Comparison of ENCODE assay signal across 8 mouse cellular contexts in genomic region chr6:53390413-53390812, GRCm38 (mm10).
DNase-seq lines count a peak whose midpoint lies in the region; ATAC-seq lines count a peak whose summit lies in the region.

No protein-coding gene starts in this region.

- no peaks in the 10 kb centered on the region for H3K9me3 ChIP-seq in liver, embryonic 12.5 days (replicated peaks)
- no peaks in the 10 kb centered on the region for H3K9me3 ChIP-seq in megakaryocyte, embryonic 14.5 days
- H3K9me3 ChIP-seq in forebrain, embryonic 11.5 days (ENCODE audit: control insufficient read depth, low read length) = no peaks in the 10 kb centered on the region
- H3K9me3 ChIP-seq in forebrain, embryonic 10.5 days = no peaks in the 10 kb centered on the region

- H3K36me3 ChIP-seq in liver, embryonic 12.5 days = no peaks in the 10 kb centered on the region
- no peaks in the 10 kb centered on the region for H3K36me3 ChIP-seq in megakaryocyte, embryonic 14.5 days (replicated peaks; ENCODE audit: low read length)
- H3K36me3 ChIP-seq in forebrain, embryonic 11.5 days (ENCODE audit: control insufficient read depth, insufficient read depth, low read length) = no peaks in the 10 kb centered on the region
- H3K36me3 ChIP-seq in forebrain, embryonic 10.5 days (replicated peaks) = peaks cover 6% of the 10 kb centered on the region

- ATAC-seq in liver, embryonic 12.5 days = no peak
- no peak for ATAC-seq in forebrain, embryonic 11.5 days (replicated peaks; ENCODE audit: low FRiP score)

- H3K9ac ChIP-seq in liver, embryonic 12.5 days = no peak overlapping the region
- no peak overlapping the region for H3K9ac ChIP-seq in forebrain, embryonic 11.5 days (ENCODE audit: low read length)

- DNase-seq in liver = peak; percentile 29
- peak; percentile 52 for DNase-seq in brain, adult 2 months (ENCODE audit: low read depth, low spot score)
- DNase-seq in heart, adult 9 months (ENCODE audit: low spot score in 2 of 2) = peak; percentile 52 to 54
- peak; percentile 13 to 50 for DNase-seq in kidney, postnatal 36 days
- no peak for DNase-seq in forebrain, embryonic 11.5 days (ENCODE audit: low spot score)
- DNase-seq in forebrain, embryonic 10.5 days (ENCODE audit: extremely low spot score, low spot score) = no peak

- 27% methylated on average over 6 of the region's 6 CpGs for WGBS in liver, embryonic 12.5 days (ENCODE audit: insufficient replicate concordance)
- 51% methylated on average over 6 of the region's 6 CpGs for whole genome bisulfite sequencing in forebrain, embryonic 11.5 days
- WGBS in forebrain, embryonic 10.5 days = 56% methylated on average over 6 of the region's 6 CpGs

- H3K4me3 ChIP-seq in liver, embryonic 12.5 days = no peak overlapping the region
- peak overlapping the region; percentile 78 for H3K4me3 ChIP-seq in megakaryocyte, embryonic 14.5 days (replicated peaks)
- H3K4me3 ChIP-seq in forebrain, embryonic 11.5 days (ENCODE audit: low read depth, low read length) = no peak overlapping the region
- no peak overlapping the region for H3K4me3 ChIP-seq in forebrain, embryonic 10.5 days

- no peaks in the 10 kb centered on the region for H3K27me3 ChIP-seq in liver, embryonic 12.5 days (replicated peaks)
- H3K27me3 ChIP-seq in megakaryocyte, embryonic 14.5 days (replicated peaks) = no peaks in the 10 kb centered on the region
- no peaks in the 10 kb centered on the region for H3K27me3 ChIP-seq in forebrain, embryonic 11.5 days (ENCODE audit: control insufficient read depth, insufficient read depth, low read length)
- H3K27me3 ChIP-seq in forebrain, embryonic 10.5 days (ENCODE audit: poor library complexity, severe bottlenecking) = no peaks in the 10 kb centered on the region

- H3K4me1 ChIP-seq in liver, embryonic 12.5 days = no peaks in the 10 kb centered on the region
- H3K4me1 ChIP-seq in megakaryocyte, embryonic 14.5 days = peaks cover 35% of the 10 kb centered on the region
- no peaks in the 10 kb centered on the region; the same call in 1 of the 2 replicates for H3K4me1 ChIP-seq in forebrain, embryonic 11.5 days (replicated peaks; ENCODE audit: control insufficient read depth, insufficient read depth, low read length)
- peaks cover 28% of the 10 kb centered on the region for H3K4me1 ChIP-seq in forebrain, embryonic 10.5 days

- H3K4me2 ChIP-seq in liver, embryonic 12.5 days = no peak overlapping the region
- H3K4me2 ChIP-seq in forebrain, embryonic 11.5 days (ENCODE audit: low read depth, low read length, severe bottlenecking) = no peak overlapping the region

- no peak overlapping the region for H3K27ac ChIP-seq in liver, embryonic 12.5 days
- no peak overlapping the region for H3K27ac ChIP-seq in forebrain, embryonic 11.5 days (ENCODE audit: low read depth, low read length)
- H3K27ac ChIP-seq in forebrain, embryonic 10.5 days = no peak overlapping the region

Comparison
In these comparisons a context has a peak if more than half of its experiments do, and no peak if none do; other contexts are left out.
1. DNase-seq: peak in liver (single experiment), brain, adult 2 months (single experiment), heart, adult 9 months (2 of 2) and kidney, postnatal 36 days (2 of 2); none in forebrain, embryonic 11.5 days (single experiment) and forebrain, embryonic 10.5 days (single experiment).